Mouse (Mus musculus) cerebellum, postnatal 4 days (tissue): ENCODE results near the gene Mrpl22.

Source experiments
- DNase-seq, 2 experiments: peaks; one replicate each; pipeline ENCODE4 v3.0.0; 2022; ENCODE audit warnings: low spot score in 2 of 2, mixed read lengths in 1 of 2

Gene Mrpl22

GRCm38 (mm10) chr11:58171459-58172091 is at the start of gene Mrpl22:
Mrpl22 (plus strand) TSS chr11:58171661.
- DNase-seq: peak; percentile 92 to 96

GRCm38 (mm10) chr11:58123711-58124110 is 47.8 kb upstream of the Mrpl22 start:
- DNase-seq: no peak

GRCm38 (mm10) chr11:58125021-58125420 is 46.4 kb upstream of the Mrpl22 start:
- no peak for DNase-seq

GRCm38 (mm10) chr11:58126397-58127160 is 44.9 kb upstream of the Mrpl22 start:
- peak in 1 of 2 experiments; percentile 63 for DNase-seq

- no peak for DNase-seq
These were observed 43.9 kb upstream of the Mrpl22 start for GRCm38 (mm10) chr11:58127544-58127943.

- DNase-seq: no peak
These were observed 42.1 kb upstream of the Mrpl22 start for GRCm38 (mm10) chr11:58129302-58129843.

GRCm38 (mm10) chr11:58132026-58132425 is 39.4 kb upstream of the Mrpl22 start:
- no peak for DNase-seq

GRCm38 (mm10) chr11:58134869-58135268 is 36.6 kb upstream of the Mrpl22 start:
- no peak for DNase-seq

GRCm38 (mm10) chr11:58135296-58135695 is 36.2 kb upstream of the Mrpl22 start:
- no peak for DNase-seq

GRCm38 (mm10) chr11:58136677-58137076 is 34.8 kb upstream of the Mrpl22 start:
- no peak for DNase-seq

GRCm38 (mm10) chr11:58138821-58139220 is 32.6 kb upstream of the Mrpl22 start:
- DNase-seq: no peak

- no peak for DNase-seq
These were observed 32.0 kb upstream of the Mrpl22 start for GRCm38 (mm10) chr11:58139466-58139865.

GRCm38 (mm10) chr11:58143704-58144426 is 27.6 kb upstream of the Mrpl22 start:
- no peak for DNase-seq

- DNase-seq: peak in 1 of 2 experiments; percentile 32
These were observed 25.2 kb upstream of the Mrpl22 start for GRCm38 (mm10) chr11:58146241-58146640.

- no peak for DNase-seq
These were observed 16.0 kb upstream of the Mrpl22 start for GRCm38 (mm10) chr11:58155458-58155857.

- no peak for DNase-seq
These were observed 14.6 kb upstream of the Mrpl22 start for GRCm38 (mm10) chr11:58156871-58157270.

- no peak for DNase-seq
These were observed 6.4 kb upstream of the Mrpl22 start for GRCm38 (mm10) chr11:58165072-58165471.

- DNase-seq: no peak
These were observed 3.7 kb upstream of the Mrpl22 start for GRCm38 (mm10) chr11:58167822-58168166.

- peak; percentile 76 to 92 for DNase-seq
These were observed 3.1 kb upstream of the Mrpl22 start, which contains the start of gene Gemin5 for GRCm38 (mm10) chr11:58168167-58168915. Gemin5 (minus strand) TSS chr11:58168539.

- no peak for DNase-seq
These were observed 1.8 kb upstream of the Mrpl22 start for GRCm38 (mm10) chr11:58169666-58170065.

- DNase-seq: peak; percentile 31 to 73
These were observed 8.1 kb downstream of the Mrpl22 start for GRCm38 (mm10) chr11:58179563-58179962.
